Mouse (Mus musculus) E14TG2a.4 (cell line): Measurements from ENCODE around the gene Adcy7.

ENCODE experiments used
- H3K27me3 ChIP-seq: 2 replicates; pipeline ENCODE4 v1.6.1; 2014; ENCODE audit warnings: low read length, control low read depth; ENCODE audit not compliant: insufficient read depth
- H3K36me3 ChIP-seq: 2 replicates; pipeline ENCODE4 v1.6.1; 2014; ENCODE audit warnings: low read length, control low read depth; ENCODE audit not compliant: insufficient read depth
- H3K4me1 ChIP-seq: replicated peaks from 2 replicates; pipeline ENCODE4 v1.6.1; 2014; ENCODE audit warnings: low read depth, low read length, control low read depth
- H3K4me3 ChIP-seq: replicated peaks from 2 replicates; pipeline ENCODE4 v1.5.1; 2014; ENCODE audit warnings: mild to moderate bottlenecking, low read length
- H3K9me3 ChIP-seq: 2 replicates; pipeline ENCODE4 v1.6.1; 2014; ENCODE audit warnings: low read length, control low read depth
- CTCF ChIP-seq: conservative IDR thresholded peaks from 2 replicates; pipeline ENCODE4 v1.5.1; 2014; ENCODE audit warnings: low read length
- NANOG ChIP-seq: IDR thresholded peaks from 2 replicates; pipeline ENCODE4 v1.6.1; 2014; ENCODE audit warnings: borderline replicate concordance, low read length, mixed read lengths
- POU5F1 ChIP-seq: IDR thresholded peaks from 2 replicates; pipeline ENCODE4 v1.6.1; 2014; ENCODE audit warnings: low read length, borderline replicate concordance

The Adcy7 gene

GRCm38 (mm10) chr8:88290326-88291304 is 18.4 kb downstream of the Adcy7 start:
- Histone ChIP-seq H3K27me3 (0 out of 2 replicates have a peak, but pooled peaks cover 20% of the 10 kb centered on the region), H3K36me3 (no peaks in the 10 kb centered on the region), H3K9me3 (no peaks in the 10 kb centered on the region), H3K4me3 (no peak overlapping the region), H3K4me1 (peaks cover 13% of the 10 kb centered on the region)
- TF ChIP-seq POU5F1: no peak
- TF ChIP-seq NANOG: no peak
- TF ChIP-seq CTCF: no peak

- Histone ChIP-seq H3K9me3 (no peaks in the 10 kb centered on the region), H3K4me1 (peaks cover 6% of the 10 kb centered on the region), H3K36me3 (no peaks in the 10 kb centered on the region), H3K4me3 (no peak overlapping the region), H3K27me3 (0 out of 2 replicates have a peak, but pooled peaks cover 20% of the 10 kb centered on the region)
- no peak for TF ChIP-seq NANOG
- no peak for TF ChIP-seq POU5F1
- TF ChIP-seq CTCF: no peak
These were observed 19.1 kb downstream of the Adcy7 start for GRCm38 (mm10) chr8:88291305-88291690.

DNA sequence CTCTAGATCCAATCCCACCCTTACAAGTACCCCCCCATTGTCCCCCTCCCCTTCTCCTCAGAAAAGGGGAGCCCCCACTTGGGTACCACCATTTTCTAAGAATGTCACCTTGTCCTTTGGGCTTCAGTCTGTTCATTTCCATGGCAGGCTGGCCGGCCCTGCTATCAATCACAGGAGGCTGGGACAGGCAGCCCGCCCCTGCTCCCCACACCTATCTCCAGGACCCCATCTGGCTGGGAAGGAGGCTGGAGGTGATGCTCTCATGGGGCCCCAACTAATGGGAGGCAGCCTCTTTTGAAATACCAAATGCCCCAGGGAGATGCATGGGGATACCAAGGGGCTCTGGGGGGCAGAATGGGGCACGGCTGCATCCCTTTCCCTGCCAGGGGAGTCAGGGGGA is 20.7 kb downstream of the Adcy7 start:
- no peaks in the 10 kb centered on the region for H3K36me3 ChIP-seq
- H3K27me3 ChIP-seq: 0 out of 2 replicates have a peak, but pooled peaks cover 15% of the 10 kb centered on the region
- H3K4me1 ChIP-seq: peaks cover 6% of the 10 kb centered on the region
- no peak for TF ChIP-seq NANOG
- no peak for TF ChIP-seq CTCF
- no peak for TF ChIP-seq POU5F1
- H3K4me3 ChIP-seq: no peak overlapping the region
- H3K9me3 ChIP-seq: no peaks in the 10 kb centered on the region

- no peaks in the 10 kb centered on the region for H3K36me3 ChIP-seq
- H3K9me3 ChIP-seq: no peaks in the 10 kb centered on the region
- TF ChIP-seq NANOG (no peak), POU5F1 (no peak), CTCF (no peak)
- H3K27me3 ChIP-seq: 0 out of 2 replicates have a peak, but pooled peaks cover 9% of the 10 kb centered on the region
- peaks cover 4% of the 10 kb centered on the region for H3K4me1 ChIP-seq
- H3K4me3 ChIP-seq: no peak overlapping the region
These were observed 21.6 kb downstream of the Adcy7 start for GRCm38 (mm10) chr8:88293590-88294356.

- Histone ChIP-seq H3K9me3 (no peaks in the 10 kb centered on the region), H3K4me3 (no peak overlapping the region), H3K27me3 (0 out of 2 replicates have a peak, but pooled peaks cover 9% of the 10 kb centered on the region), H3K4me1 (no peaks in the 10 kb centered on the region), H3K36me3 (no peaks in the 10 kb centered on the region)
- no peak for TF ChIP-seq NANOG
- TF ChIP-seq CTCF: no peak
- no peak for TF ChIP-seq POU5F1
These were observed 22.8 kb downstream of the Adcy7 start for GRCm38 (mm10) chr8:88294977-88295376.

DNA sequence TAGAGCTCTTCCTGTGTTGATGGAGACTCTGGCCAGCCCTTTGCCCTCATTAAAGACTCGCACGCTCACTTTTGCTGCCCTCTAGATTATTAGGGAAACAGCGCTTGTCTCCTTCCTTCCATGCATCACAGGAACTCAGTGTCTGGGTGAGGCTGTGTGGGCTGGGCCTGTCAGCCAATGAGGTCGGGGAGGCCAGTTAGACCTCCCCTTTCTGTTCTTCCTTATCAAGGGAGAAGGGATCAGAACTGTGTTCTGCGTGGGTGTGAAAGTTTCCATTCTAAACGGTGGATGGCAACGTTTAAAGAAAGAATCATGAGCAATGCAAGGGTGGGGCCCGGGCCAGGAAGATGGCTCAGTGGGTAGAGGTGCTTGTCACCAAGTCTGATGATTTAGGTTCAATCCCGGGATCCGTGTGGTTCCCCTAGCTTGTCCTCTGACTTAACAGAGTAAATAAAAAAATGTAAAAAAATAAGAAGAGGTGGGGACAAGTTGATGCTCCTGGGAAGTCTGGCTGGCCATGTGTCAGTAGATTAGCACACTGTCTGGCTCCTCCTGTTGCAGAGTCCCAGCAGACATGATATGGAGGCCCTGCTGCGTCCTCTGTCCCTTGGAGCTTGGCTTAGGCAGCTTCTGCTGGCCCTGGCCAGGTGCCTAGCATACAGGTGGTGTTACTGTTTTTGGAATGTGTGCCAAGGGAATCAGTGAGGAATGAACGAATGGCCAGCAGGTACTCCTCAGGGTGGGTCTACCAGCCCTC is 26.0 kb downstream of the Adcy7 start:
- no peaks in the 10 kb centered on the region for H3K4me1 ChIP-seq
- H3K4me3 ChIP-seq: no peak overlapping the region
- H3K9me3 ChIP-seq: no peaks in the 10 kb centered on the region
- TF ChIP-seq POU5F1 (no peak), NANOG (no peak), CTCF (no peak)
- no peaks in the 10 kb centered on the region for H3K36me3 ChIP-seq
- 0 out of 2 replicates have a peak, but pooled peaks cover 4% of the 10 kb centered on the region for H3K27me3 ChIP-seq

DNA sequence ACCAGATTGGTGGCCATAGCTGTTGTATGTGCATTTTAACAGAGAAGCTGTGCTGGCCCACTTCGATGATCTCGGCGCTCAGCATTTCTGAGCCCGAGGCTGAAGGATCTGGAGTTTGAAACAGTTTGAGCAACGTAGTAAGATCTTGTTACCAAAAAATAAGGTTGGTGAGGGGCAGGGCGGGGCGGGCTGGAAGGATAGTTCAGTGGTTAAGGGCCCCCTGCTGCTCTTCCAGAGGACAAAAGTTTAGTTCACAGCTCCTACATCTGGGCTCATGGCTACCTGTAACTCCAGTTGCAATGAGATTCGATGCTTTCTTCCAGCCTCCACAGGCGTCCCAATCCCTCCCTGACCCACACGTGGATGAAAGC is 26.5 kb downstream of the Adcy7 start:
- Histone ChIP-seq H3K4me1 (no peaks in the 10 kb centered on the region), H3K36me3 (no peaks in the 10 kb centered on the region), H3K4me3 (no peak overlapping the region), H3K27me3 (0 out of 2 replicates have a peak, but pooled peaks cover 4% of the 10 kb centered on the region), H3K9me3 (no peaks in the 10 kb centered on the region)
- TF ChIP-seq CTCF (no peak), POU5F1 (no peak), NANOG (no peak)
